In genomic region chr17:13391020-13391419, GRCm38 (mm10) we compare ENCODE assay signal across 17 mouse cellular contexts. TPM values are rescaled to one million over a fixed set of nuclear protein-coding genes. Genes with fewer than 3 reads are reported as not detected.
"Had no signal": no experiment of that assay in that cellular context is flagged by ENCODE, and none has a peak within 500 bp of the region (broad histone marks: within the 10 kb centered on the region; RNA-seq: fewer than 3 reads in every experiment).

No protein-coding gene starts in this region.

RNA-seq across cellular contexts. Expression of gene Tcp10c, which starts 36.6 kb away (rescaled TPM):
- total RNA-seq: layer of hippocampus, postnatal 36 days; left cerebral cortex, adult 2 months; left cerebral cortex, postnatal 10 days; liver, adult 2 months; megakaryocyte progenitor cell, adult 5-6 weeks; megakaryocyte-erythroid progenitor cell, adult 5-6 weeks; neutrophil, adult 5-6 weeks had no signal
- polyA plus RNA-seq: kidney, embryonic 15.5 days; limb, embryonic 11.5 days; limb, embryonic 14.5 days; liver, adult 2 months; liver, embryonic 13.5 days; liver, embryonic 16.5 days; lung, adult 2 months; lung, embryonic 16.5 days; midbrain, embryonic 11.5 days; stomach, embryonic 15.5 days; thymus, postnatal 0 days had no signal
